Mouse (Mus musculus) ES-E14 (cell line): Measurements from ENCODE around the gene Traip.

Experiments
- CHD2 ChIP-seq: IDR thresholded peaks from 2 replicates; pipeline ENCODE4 v1.6.1; 2014; ENCODE audit warnings: mild to moderate bottlenecking, low read depth, low read length, inconsistent platforms
- HCFC1 ChIP-seq: IDR thresholded peaks from 2 replicates; pipeline ENCODE4 v1.6.1; 2012; ENCODE audit warnings: low read length, inconsistent platforms, borderline replicate concordance; ENCODE audit not compliant: insufficient read depth
- MAFK ChIP-seq: IDR thresholded peaks from 2 replicates; pipeline ENCODE4 v1.6.1; 2014; ENCODE audit warnings: mild to moderate bottlenecking, low read depth, low read length, inconsistent platforms; ENCODE audit not compliant: insufficient read depth
- ZC3H11A ChIP-seq: IDR thresholded peaks from 2 replicates; pipeline ENCODE4 v1.6.1; 2012; ENCODE audit warnings: low read depth, mild to moderate bottlenecking, inconsistent platforms, low read length, borderline replicate concordance
- ZNF384 ChIP-seq: IDR thresholded peaks from 2 replicates; pipeline ENCODE4 v1.6.1; 2012; ENCODE audit warnings: low read depth, low read length, inconsistent platforms

DNA sequence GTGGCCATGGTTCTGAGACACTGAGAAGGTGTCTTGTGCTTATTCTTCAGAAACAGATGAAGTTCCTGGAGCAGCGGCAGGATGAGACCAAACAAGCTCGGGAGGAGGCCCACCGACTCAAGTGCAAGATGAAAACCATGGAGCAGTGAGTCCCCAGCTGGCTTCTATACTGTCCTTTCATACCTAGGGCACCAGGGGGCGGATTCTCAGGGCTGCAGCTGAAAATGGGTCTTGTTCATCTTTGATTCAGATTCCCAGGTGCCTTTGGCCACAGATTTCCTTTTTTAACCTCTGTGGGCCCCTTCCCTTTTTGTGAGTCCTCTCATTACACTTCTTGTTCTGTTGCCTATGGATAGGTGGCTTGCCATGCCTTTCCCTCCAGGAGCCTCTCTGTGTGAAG is 11.0 kb downstream of the Traip start:
- TF ChIP-seq CHD2 (no peak), HCFC1 (no peak), MAFK (no peak), ZNF384 (no peak), ZC3H11A (no peak)
